Mouse (Mus musculus) E14TG2a.4 (cell line): Measurements from ENCODE around the gene P4htm.

Experiments
- CTCF ChIP-seq: conservative IDR thresholded peaks from 2 replicates; pipeline ENCODE4 v1.5.1; 2014; ENCODE audit warnings: low read length
- NANOG ChIP-seq: IDR thresholded peaks from 2 replicates; pipeline ENCODE4 v1.6.1; 2014; ENCODE audit warnings: borderline replicate concordance, low read length, mixed read lengths
- POU5F1 ChIP-seq: IDR thresholded peaks from 2 replicates; pipeline ENCODE4 v1.6.1; 2014; ENCODE audit warnings: low read length, borderline replicate concordance

GRCm38 (mm10) chr9:108572321-108572720, 25.1 kb downstream of the P4htm start:
- no peak for TF ChIP-seq CTCF
- TF ChIP-seq NANOG: no peak
- TF ChIP-seq POU5F1: no peak
